Mouse (Mus musculus) neural tube, embryonic 14.5 days (tissue): ENCODE measurements at regions not wholly inside any gene's neighbourhood (a gene's known extent, or its start where the extent isn't known, plus 50 kb on each side); places are given as distances from the start of the nearest gene placed in this dataset.
A peak's percentile ranks its signal among the peaks of the same experiment; 100 is the strongest.

Experiments
- ATAC-seq: fragments of 200-750 bp; cut with Nextera tagmentation; 2 replicates; pipeline ENCODE4 v1.8.0; 2017; ENCODE audit warnings: low read depth, mild to moderate bottlenecking, moderate TSS enrichment, moderate library complexity
- H3K27ac ChIP-seq: fragments of 300-500 bp; sonication (generic); 2 replicates; pipeline ENCODE4 v1.5.1; 2014; ENCODE audit warnings: low read depth, mild to moderate bottlenecking, control low read depth, low read length, moderate library complexity, mixed read lengths
- H3K27me3 ChIP-seq: fragments of 300-500 bp; sonication (generic); 2 replicates; pipeline ENCODE4 v1.6.1; 2014; ENCODE audit warnings: low read length; ENCODE audit not compliant: control insufficient read depth, insufficient read depth
- H3K36me3 ChIP-seq: fragments of 300-500 bp; sonication (generic); 2 replicates; pipeline ENCODE4 v1.6.1; 2014; ENCODE audit warnings: low read length, mixed read lengths; ENCODE audit not compliant: control insufficient read depth, insufficient read depth
- H3K4me1 ChIP-seq: fragments of 300-500 bp; sonication (generic); 2 replicates; pipeline ENCODE4 v1.6.1; 2014; ENCODE audit warnings: low read length; ENCODE audit not compliant: control insufficient read depth, insufficient read depth
- H3K4me2 ChIP-seq: fragments of 300-500 bp; sonication (generic); 2 replicates; pipeline ENCODE4 v1.6.1; 2014; ENCODE audit warnings: mild to moderate bottlenecking, low read depth, low read length, control low read depth
- H3K4me3 ChIP-seq: fragments of 300-500 bp; sonication (generic); 2 replicates; pipeline ENCODE4 v1.5.1; 2014; ENCODE audit warnings: low read depth, low read length, control low read depth, mixed read lengths
- H3K9ac ChIP-seq: fragments of 300-500 bp; sonication (generic); replicated peaks from 2 replicates; pipeline ENCODE4 v1.6.1; 2014; ENCODE audit warnings: low read depth, mild to moderate bottlenecking, control low read depth, low read length, mixed read lengths
- H3K9me3 ChIP-seq: fragments of 300-500 bp; sonication (generic); 2 replicates; pipeline ENCODE4 v1.6.1; 2016; ENCODE audit warnings: low read length; ENCODE audit not compliant: control insufficient read depth
- WGBS: fragments of 180-500 bp; shearing (Covaris S2); extraction: QIAGEN DNeasy Blood & Tissue Kit; methylation state at CpG from one replicate; pipeline ENCODE4 v1.1.7; 2014; 5-methylcytosine and 5-hydroxymethylcytosine counted together

- no peaks in the 10 kb centered on the region for H3K4me1 ChIP-seq
- H3K27ac ChIP-seq, result no peak overlapping the region
- H3K4me2 ChIP-seq, result no peak overlapping the region
- no peaks in the 10 kb centered on the region for H3K9me3 ChIP-seq
- H3K9ac ChIP-seq, result no peak overlapping the region
- WGBS, result 94% methylated on average over 3 of the region's 3 CpGs
- no peak overlapping the region for H3K4me3 ChIP-seq
- no peak for ATAC-seq
- no peaks in the 10 kb centered on the region for H3K27me3 ChIP-seq
- H3K36me3 ChIP-seq, result no peaks in the 10 kb centered on the region
Measured at GRCm38 (mm10) chr8:87019795-87020194, 134.7 kb upstream of the N4bp1 start.

- Histone ChIP-seq H3K4me2 (no peak overlapping the region), H3K9me3 (no peaks in the 10 kb centered on the region), H3K36me3 (no peaks in the 10 kb centered on the region), H3K9ac (no peak overlapping the region), H3K4me3 (no peak overlapping the region), H3K27me3 (no peaks in the 10 kb centered on the region), H3K27ac (no peak overlapping the region), H3K4me1 (no peaks in the 10 kb centered on the region)
- ATAC-seq, result no peak
- WGBS, result 86% methylated on average over 1 of the region's 1 CpGs
Measured at GRCm38 (mm10) chr8:86975546-86975945, 90.5 kb upstream of the N4bp1 start.

DNA sequence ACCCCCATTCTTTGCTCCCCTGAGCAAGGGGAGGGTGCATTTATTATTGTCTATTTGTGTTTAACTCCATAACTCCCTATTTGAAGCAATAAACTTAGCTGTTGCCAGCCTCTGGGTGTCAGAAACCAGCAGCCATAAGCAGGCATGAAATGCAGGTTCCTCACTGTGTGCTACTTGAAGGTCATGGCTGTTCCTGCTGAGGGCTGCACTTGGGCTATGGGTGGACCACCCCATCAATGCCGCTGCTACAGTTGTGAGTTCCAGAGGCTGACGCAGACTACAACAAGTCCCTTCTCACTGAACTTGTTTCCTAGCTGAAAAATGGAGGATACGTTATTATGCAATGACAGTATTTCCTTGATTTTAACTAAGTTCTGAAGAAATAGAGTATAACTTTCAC, 86.7 kb upstream of the N4bp1 start:
- Histone ChIP-seq H3K27ac (no peak overlapping the region), H3K27me3 (no peaks in the 10 kb centered on the region), H3K4me2 (no peak overlapping the region), H3K4me3 (no peak overlapping the region), H3K9ac (no peak overlapping the region), H3K36me3 (no peaks in the 10 kb centered on the region), H3K9me3 (no peaks in the 10 kb centered on the region), H3K4me1 (no peaks in the 10 kb centered on the region)
- 100% methylated on average over 3 of the region's 3 CpGs for WGBS
- ATAC-seq, result no peak

- no peaks in the 10 kb centered on the region for H3K36me3 ChIP-seq
- H3K9ac ChIP-seq, result no peak overlapping the region
- H3K27me3 ChIP-seq, result no peaks in the 10 kb centered on the region
- no peaks in the 10 kb centered on the region for H3K4me1 ChIP-seq
- ATAC-seq, result no peak
- H3K9me3 ChIP-seq, result no peaks in the 10 kb centered on the region
- no peak overlapping the region for H3K4me3 ChIP-seq
- WGBS, result 97% methylated on average over 2 of the region's 2 CpGs
- H3K27ac ChIP-seq, result no peak overlapping the region
- H3K4me2 ChIP-seq, result no peak overlapping the region
Measured at GRCm38 (mm10) chr8:86969051-86969450, 84.0 kb upstream of the N4bp1 start.

- H3K9me3 ChIP-seq, result no peaks in the 10 kb centered on the region
- H3K4me1 ChIP-seq, result no peaks in the 10 kb centered on the region
- no peak overlapping the region for H3K4me2 ChIP-seq
- H3K36me3 ChIP-seq, result no peaks in the 10 kb centered on the region
- no peak overlapping the region for H3K9ac ChIP-seq
- no peak overlapping the region for H3K27ac ChIP-seq
- no peak overlapping the region for H3K4me3 ChIP-seq
- 39% methylated on average over 3 of the region's 3 CpGs for WGBS
- no peaks in the 10 kb centered on the region for H3K27me3 ChIP-seq
- ATAC-seq, result no peak
Measured at GRCm38 (mm10) chr8:86967891-86968311, 82.8 kb upstream of the N4bp1 start.

GRCm38 (mm10) chr8:86961218-86962195, 76.4 kb upstream of the N4bp1 start:
- peak; percentile 86 for ATAC-seq
- Histone ChIP-seq H3K27me3 (no peaks in the 10 kb centered on the region), H3K4me1 (peaks cover 11% of the 10 kb centered on the region), H3K27ac (no peak overlapping the region), H3K9me3 (no peaks in the 10 kb centered on the region), H3K4me2 (no peak overlapping the region), H3K4me3 (no peak overlapping the region), H3K36me3 (no peaks in the 10 kb centered on the region), H3K9ac (no peak overlapping the region)
- WGBS, result 30% methylated on average over 20 of the region's 20 CpGs
